Mouse (Mus musculus): ENCODE results near the gene Spon1.

DNA sequence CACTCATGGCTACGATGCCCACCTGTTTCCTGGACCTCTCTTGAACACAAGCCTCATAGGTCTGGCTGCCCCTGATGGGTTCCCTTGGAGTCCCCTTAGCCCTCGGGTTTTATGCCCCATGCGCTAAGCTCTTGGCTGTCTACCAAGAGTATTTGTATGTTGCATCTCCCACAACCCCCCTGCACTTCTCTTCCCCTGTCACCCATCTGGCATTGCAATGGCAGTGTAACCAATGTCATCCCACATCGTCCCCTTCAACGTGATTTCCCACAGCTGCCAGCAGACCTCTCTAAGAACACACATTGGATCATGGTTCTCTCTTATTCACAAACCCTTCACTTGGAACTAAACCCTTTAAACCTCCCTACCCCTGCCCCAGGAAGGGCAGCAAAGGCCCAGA, 239.7 kb downstream of the Spon1 start:
- TF ChIP-seq CTCF (IDR thresholded peaks at IDR 0.05; ENCODE audit: low read depth, low read length) (no peak), POLR2A (IDR thresholded peaks at IDR 0.05; ENCODE audit: borderline replicate concordance, low read depth, low read length) (no peak)

Measured in bone marrow macrophage, adult 2 months (primary cell).